Mouse (Mus musculus): ENCODE results near the gene Maats1.

The Maats1 gene

DNA sequence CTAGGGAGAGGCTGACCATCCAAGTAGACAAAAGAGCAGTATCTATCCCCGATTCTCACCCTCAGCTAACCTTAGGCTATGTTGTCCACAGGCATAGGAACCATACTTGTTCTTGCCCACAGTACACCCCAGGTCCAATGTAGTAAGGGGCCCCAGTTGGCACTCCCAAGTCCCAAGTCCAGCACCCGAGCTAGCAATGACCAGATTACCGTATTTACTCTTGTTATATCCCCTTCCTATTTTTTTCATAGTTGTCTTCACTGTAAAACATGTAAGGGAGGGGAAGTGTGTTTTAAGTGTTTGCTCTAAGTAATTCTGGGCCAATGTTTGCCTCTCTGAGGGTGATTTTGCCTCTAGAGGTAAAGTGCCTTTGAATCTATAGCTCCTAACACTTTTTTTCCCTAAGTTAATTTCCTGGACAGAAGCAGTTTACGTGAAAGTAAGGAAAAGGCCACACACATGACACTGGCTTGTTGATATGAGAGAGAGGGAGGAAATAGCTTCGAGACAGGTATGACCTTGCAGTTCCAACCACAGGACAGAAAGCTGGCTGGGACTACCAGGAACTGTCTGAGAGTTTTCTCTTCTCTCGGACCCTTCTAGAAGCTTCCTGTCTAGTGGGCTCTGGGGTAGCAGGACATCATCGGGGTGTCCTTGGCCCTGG is 47.1 kb downstream of the Maats1 start, which contains the start of gene Nr1i2:
Nr1i2 (minus strand) TSS at position 140 of the 664 bp plus-strand sequence.
- DNase-seq (ENCODE audit: low read depth, low spot score): no peak

DNA sequence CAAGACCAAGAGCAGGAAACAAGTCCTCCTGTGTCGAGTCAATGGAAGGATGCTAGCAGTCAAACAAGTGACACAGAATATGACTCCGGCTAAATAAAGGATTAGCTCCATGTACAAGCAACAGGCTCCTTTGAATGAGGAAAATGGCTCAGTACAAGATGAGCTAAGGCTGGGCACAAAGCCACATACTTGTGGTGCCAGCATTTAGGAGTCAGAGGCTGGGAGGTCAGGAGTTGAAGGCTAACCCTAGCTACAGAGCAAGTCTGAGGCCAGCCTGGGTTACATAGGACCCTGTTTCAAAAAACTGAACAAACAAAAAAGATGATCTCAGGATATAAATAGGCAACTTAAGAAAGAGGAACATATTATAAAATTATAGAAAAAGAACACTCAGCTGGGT is 51.8 kb downstream of the Maats1 start:
- no peak for DNase-seq (ENCODE audit: low read depth, low spot score)

DNA sequence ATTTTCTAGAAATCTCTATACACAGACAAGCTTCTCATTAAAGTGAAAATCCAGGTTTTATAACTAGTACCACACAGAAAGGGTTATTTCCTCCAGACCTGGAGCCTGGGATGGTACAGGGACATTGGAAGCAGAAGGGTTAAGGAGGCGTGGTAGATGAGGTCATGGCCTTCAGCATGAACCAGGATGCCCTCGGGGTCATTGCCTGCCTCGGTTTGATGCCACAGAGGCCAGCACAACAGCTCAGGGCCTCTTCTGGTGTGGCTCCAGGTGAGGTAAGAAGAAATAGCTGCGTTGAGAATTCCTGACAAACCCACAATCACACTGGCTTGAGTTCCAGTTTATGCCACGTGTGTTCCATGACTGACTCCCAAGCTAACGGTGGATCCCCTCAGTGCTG is 53.1 kb downstream of the Maats1 start:
- DNase-seq (ENCODE audit: low read depth, low spot score): no peak

DNA sequence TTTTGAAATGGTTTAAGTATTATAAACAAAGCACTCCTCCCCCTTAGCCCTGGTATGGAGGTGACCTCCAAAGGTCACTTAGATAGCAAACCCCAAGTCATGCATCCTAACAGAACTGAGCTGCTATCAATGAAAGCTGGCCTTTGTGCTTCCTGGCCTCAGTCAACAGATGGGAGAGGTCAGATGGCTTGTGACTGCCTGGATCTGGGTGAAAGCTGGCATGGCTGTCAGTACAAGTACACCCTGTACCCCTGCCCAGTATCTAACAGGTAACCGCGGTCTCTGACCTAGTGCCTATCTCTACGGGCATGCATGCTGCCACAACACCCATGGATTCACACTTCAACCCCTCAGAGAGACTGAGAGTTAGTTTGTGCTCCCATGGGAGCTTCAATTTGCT is 54.2 kb downstream of the Maats1 start:
- no peak for DNase-seq (ENCODE audit: low read depth, low spot score)

DNA sequence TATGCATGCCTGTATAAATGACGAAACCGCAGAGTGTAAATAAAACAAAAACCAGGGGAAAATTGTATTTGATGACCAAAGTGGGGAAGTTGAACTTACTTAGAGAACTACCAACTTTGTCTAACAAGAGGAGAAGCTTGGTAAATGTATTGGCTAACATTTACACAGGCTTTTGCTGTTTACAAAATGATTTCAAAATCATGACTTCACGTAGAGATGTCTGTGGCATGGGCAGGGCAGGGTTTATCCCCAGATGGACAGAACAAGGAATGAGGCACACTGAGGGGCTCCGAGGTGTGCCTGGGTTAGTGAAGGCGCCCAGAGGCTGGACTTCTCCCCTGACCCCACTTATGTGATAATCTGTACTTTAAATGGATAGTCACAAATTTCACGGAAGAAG is 54.6 kb downstream of the Maats1 start:
- no peak for DNase-seq (ENCODE audit: low read depth, low spot score)

DNA sequence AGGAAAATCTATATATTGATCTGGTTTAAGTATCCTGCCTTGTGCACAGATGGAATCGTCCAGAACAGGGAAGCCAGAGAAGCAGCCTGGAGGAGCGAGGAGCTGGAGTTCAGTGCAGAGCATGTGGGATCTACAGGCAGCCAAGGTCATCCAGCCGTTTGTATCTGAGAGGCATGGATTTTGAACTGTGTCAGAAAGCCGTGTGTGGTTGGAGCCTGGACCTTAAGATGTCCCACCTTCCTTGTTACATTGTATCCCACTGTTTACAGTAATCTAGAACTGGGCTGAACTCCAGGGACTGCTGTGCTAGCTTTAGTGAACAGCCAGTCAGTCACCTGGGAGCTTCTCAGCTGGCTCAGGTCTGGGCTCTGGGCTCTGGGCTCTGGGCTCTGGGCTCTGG is 55.4 kb downstream of the Maats1 start:
- DNase-seq (ENCODE audit: low read depth, low spot score): no peak

DNA sequence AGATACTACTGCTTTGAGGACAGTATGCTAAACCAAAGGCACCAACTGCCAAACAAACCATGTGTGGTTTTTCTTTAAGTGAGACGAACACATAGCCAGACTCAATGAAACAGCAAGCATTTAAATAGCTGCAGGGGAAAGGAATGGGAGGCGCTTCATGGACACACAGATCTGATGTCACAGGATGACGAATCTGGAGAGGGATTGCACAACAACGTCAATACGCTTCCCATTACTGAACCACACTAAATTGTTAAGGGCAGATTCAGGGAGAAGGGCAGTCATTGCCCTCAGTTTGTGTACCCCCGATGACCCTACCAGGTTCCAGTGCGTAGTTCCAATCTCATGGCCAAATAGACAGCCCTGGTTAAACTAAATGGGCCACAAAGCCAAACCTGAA is 56.1 kb downstream of the Maats1 start:
- no peak for DNase-seq (ENCODE audit: low read depth, low spot score)

DNA sequence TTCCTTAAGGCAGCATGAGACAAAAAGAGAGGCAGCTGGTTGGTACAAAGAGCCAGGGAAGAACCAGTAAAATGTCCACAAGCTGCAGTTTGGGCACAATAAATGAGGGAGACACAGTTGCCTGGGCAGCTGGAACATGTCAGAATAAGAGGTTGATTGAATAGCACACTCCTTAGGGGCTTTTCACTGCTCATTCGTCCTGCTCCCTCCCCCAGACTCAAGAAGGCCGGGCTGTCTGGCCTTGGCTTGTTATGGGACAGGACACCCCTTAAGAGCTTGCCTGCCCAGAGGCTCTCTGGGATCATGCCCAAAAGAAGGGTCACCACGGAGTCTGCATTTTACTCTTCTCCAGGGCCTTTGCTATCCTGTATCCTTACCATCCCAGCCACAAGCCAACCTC is 58.6 kb downstream of the Maats1 start:
- DNase-seq (ENCODE audit: low read depth, low spot score): no peak

DNA sequence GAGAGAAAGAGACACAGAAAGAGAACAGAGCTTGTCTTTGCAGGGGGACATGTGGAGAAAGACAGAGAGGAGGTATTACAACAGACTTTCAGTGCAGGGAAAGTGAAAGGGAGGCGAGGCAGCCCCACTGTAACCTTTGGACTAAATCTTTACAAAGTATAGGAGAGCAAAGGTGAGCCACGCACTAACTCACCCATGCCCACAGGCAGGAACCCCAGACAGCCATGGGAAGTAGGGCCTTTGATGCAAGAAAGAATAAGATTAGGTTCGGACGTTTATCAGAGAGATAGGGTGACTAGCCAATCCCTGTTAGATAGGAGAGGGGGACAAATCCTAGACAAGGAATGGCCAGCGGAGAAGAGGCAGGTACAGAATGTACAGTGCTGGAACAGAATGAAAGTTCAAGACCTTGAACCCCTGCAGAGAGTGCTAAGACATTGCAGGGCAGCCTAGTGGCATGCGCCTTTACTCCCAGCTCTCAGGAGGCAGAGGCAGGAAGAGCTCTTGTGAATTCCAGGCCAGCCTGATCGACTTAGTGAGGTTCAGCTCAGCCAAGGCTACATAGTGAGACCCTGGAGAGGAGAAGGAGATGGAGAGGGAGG is 59.3 kb downstream of the Maats1 start:
- DNase-seq (ENCODE audit: low read depth, low spot score): no peak

DNA sequence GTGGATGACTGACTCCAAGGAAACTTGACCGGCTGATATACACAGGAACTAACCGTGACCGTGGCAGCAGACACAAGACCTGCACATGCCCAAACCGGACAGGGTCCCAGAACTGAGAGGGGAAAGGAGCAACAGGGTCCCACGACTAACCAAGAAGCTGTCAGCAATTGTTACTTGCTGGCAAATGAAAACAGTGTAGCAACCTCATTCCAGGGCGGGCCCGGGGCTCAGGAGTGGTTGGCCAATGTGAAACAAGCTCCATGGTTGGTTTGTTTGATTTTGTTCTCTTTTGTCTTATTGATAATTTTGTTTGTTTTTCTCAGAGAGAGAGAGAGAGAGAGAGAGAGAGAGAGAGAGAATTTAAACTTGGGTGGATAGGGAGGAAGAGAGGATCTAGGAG is 61.0 kb downstream of the Maats1 start:
- no peak for DNase-seq (ENCODE audit: low read depth, low spot score)

DNA sequence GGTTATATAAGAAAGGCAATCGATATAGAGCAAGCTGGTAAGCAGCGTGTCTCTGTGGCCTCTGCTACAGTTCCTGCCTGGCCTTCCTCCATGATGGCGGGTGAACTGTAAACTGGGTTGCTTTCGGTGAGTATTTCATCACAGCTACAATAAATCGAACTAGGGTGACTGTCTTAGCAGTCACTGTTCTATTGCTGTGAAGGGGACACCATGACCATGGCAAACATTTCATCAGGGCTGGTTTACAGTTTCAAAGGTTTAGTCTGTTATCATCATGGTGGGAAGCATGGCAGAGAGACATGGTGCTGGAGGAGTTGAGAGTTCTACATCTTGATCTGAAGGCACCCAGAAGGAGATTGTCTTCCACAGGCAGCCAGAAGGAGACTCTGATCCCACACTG is 62.1 kb downstream of the Maats1 start:
- no peak for DNase-seq (ENCODE audit: low read depth, low spot score)

DNA sequence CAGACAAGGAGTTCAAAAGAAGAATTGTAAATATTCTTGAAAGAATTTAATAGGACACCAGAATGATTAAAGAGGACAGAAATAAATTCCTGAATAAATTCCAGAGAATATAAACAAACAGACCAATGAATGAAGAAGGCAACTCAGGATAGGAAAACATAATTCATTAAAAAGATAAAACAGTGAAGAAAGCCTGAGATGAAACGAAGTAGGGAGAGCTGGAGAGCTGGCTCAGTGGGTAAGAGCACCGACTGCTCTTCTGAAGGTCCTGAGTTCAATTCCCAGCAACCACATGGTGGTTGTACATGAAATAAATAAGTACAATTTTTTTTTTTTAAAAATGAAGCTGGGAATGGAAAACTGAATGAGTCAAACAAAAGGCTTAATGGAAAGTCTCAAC is 67.2 kb downstream of the Maats1 start:
- DNase-seq (ENCODE audit: low read depth, low spot score): no peak

DNA sequence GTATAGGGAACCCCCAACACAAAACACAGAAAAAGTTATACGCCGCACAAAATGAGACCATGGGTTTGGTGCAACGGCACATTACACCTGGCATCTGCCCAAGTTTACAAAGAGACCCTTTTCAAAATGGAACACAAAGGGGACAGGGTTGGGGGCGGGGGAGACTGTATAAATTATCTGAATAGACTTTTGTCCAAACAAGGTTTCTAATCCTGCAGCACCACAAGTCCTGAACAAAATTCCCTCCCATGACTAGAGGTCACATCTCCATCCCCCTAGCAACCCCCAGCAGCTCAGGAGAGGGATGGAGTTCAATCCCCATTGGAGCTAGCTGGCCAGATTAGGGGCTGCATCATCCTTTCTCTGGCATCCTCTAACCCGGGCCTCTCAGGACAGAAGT is 69.5 kb downstream of the Maats1 start:
- DNase-seq (ENCODE audit: low read depth, low spot score): no peak

DNA sequence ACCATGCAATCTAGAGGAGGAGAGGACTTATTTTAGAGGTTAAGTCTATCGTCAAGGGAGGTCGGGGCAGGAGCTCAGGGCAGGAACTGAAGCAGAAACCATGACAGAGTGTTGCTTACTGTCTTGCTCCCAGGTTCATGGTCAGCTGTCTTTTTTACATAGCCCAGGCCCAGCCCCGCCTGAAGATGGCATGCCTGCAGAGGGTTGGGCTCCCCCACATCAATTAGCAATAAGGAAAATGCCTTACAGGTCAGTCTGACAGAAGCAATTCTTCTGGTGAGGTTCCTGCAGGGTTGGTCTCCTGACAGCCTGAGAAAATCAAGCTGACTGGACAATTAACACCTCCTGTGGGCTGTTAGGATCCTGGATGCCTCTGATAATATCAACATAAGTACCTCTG is 70.3 kb downstream of the Maats1 start:
- no peak for DNase-seq (ENCODE audit: low read depth, low spot score)

DNA sequence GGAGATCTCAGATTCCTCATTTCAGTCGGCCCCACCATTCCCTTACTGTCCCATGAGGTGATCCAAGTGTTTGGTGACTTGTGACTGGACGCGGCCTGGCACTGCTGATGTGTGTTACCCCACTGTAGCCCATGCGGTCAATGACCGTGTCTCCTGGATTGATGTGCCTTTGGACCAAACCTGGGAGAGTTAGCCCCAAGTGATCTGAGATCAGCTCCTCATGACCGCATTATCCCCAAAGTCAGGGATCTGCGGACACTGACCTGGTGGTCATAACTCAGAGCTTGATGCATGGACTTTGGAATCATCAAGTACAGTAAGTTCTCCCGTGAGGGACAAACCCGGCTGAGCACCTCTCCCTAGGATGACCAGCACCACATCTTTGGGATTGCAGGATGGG is 86.0 kb downstream of the Maats1 start:
- no peak for DNase-seq (ENCODE audit: low read depth, low spot score)

DNA sequence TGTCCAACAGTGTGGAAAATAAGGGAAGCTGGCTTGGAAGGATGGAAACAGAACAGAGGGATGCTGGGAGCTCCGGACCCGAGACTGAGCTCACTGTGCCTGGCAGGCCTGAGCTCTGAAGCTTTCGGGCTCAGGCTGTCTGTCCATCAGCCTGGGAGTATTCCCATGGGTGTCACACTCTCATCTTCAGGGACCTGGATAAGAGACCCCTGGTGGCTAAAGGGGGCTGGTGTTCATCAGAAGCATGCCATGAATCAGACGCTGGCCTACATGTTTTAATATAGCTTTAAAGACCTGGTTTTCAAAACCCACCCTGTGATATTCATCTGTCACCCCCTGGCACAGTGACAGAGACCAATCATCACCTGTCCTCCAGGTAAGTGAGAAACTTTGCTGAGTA is 86.8 kb downstream of the Maats1 start:
- DNase-seq (ENCODE audit: low read depth, low spot score): no peak

DNA sequence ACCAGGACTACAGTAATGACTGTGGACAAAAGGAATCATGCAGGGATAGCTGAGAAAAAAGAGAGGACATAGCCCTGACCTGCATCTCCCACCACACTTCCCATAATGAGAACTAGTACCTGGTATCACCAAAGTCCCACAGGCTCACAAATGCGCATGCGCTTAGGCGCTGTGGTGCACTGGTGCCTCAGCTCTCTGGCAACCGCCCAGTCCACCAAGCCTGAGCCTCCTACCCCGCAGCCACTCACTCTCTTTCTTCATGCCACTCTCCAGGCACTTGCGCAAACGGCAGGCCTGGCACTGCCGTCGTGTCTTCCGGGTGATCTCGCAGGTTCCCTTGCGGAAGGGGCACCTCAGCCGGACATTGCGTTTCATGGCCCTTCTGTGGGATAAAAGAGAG is 87.9 kb downstream of the Maats1 start:
- no peak for DNase-seq (ENCODE audit: low read depth, low spot score)

DNA sequence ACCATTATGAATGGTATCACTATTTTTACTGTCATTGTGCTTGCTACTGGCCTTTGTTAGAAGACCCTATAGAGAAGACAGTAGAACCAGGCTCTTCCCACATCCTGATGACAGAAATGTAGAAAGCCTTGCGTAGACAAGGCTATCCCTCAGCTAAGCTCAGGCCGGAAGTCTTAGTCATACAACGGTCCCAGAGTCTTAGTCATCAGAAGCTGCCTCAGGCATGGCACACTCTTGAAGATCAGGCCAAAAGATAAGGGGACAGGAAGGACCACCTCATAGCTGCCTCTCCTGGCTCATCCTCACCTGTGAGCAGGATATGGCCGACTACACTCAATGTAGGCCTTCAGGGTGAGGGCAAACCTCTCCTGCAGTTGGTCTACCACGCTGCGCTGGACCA is 91.5 kb downstream of the Maats1 start:
- DNase-seq (ENCODE audit: low read depth, low spot score): no peak

DNA sequence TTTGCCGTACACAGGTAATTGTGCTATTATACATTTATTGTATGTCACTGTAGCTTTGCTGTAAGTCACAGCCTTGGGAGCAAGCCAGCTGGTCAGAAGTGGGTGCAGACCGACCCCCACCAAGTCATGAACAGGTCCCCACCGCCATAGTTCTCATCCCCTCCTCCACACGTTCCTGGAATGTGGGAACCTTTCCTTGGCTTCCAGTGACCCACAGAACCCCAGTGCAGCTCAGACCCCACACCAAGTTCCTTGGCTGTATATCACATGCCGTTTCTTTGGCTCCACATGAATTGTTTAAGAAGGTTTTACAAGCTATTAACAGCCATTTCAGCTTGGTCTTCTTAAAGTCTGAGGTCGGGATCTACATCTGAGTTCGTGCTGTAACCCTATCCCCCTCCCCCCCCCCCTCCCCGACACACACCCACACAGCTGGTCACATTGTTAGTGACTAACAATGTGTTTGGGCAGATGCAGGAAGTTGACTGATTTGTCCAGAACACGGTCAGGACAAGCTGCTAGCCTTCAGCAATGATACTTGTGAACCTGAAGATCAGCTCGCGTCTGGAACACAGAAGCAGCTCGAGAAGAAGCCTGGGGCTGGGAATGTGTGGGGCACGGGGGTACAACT is 93.5 kb downstream of the Maats1 start:
- DNase-seq (ENCODE audit: low read depth, low spot score): no peak
